Mouse (Mus musculus): Measurements from ENCODE around the gene Ring1. TPM values are rescaled to one million over a fixed set of nuclear protein-coding genes. Genes with fewer than 3 reads are reported as not detected.
"Not testable (repeated sequence)": the region's sequence is repeated elsewhere in the genome, so short reads cannot be mapped to it uniquely, and the experiment has no call there.

Ring1 gene
- polyA plus RNA-seq, 1 experiment: 80.9 TPM

DNA sequence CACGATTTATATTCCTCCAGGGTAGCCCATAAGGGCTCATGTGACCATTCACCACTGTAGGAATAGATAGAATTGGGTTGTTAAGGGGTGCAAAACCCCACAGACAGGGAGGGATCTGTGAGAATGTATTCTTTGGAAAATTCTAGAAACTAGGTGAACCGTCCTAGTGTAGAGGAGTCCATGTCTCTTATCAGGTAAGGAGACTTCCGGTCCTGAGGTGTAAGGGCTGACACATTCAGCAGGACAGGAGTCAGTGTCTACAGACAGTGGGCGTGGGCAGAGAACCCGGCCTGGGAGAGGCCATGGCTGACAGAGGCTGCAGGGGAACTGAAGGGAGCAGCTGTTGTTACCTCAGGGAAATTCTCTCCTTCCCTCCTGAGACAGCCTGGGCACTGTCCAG lies 25.8 kb downstream of the Ring1 start:
- not testable (repeated sequence) for DNase-seq (ENCODE audit: extremely low spot score in 1 of 2, low spot score in 1 of 2)

DNA sequence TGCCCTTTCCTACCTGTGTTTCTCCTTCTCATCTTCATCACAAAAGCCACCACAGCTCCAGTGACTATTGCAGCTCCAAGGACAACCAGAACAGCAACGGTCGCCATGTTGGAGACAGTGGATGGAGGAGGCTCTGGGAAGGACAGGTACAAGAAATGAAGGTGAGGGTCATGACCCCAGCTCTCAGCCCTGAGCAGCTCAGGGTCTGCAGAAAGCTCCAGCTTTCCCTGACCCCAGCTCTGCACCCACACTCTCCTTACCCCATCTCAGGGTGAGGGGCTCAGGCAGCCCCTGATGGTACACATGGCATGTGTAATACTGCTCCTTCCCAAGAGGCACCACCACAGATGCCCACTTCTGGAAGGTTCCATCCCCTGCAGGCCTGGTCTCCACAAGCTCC lies 27.5 kb downstream of the Ring1 start:
- DNase-seq (ENCODE audit: extremely low spot score in 1 of 2, low spot score in 1 of 2): not testable (repeated sequence)

DNA sequence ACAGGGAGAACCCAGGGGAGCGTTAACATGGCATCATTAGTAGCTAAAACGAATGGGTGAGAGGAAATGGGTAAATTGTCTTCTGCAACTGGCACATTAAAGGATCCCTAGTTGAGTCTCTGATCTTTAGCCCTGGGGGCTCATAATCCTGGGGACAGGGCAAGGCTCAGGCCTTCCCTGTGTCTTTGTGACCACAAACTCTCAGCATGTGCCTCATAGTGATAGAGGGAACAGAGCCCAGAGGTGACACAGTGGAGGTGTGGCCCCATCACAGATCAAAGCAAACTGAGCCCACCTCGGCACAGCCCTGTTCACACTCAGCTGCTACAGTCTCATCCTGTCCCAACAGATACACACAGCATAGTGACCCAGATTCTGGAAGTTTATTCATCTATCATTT lies 28.8 kb downstream of the Ring1 start:
- DNase-seq (ENCODE audit: extremely low spot score in 1 of 2, low spot score in 1 of 2): no peak

DNA sequence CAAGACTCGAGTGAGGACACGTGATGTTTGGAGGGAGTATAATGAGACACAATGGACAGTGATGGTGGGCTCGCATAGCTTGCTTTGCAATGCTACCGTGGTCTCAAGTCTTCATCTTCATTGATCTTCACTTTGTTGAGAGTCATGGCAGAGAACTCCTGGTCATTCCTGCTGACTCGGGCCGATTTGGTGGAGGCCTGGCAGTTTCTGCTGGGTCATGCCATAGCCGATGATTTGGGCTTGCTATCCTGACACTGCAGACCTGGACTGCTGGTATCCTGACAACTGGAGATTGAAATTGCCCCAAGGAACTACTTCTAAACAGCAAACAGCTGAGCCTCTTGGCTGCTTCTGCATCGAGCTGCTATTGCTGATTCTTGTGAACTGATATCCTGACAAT lies 29.5 kb downstream of the Ring1 start:
- DNase-seq (ENCODE audit: extremely low spot score in 1 of 2, low spot score in 1 of 2): no peak

DNA sequence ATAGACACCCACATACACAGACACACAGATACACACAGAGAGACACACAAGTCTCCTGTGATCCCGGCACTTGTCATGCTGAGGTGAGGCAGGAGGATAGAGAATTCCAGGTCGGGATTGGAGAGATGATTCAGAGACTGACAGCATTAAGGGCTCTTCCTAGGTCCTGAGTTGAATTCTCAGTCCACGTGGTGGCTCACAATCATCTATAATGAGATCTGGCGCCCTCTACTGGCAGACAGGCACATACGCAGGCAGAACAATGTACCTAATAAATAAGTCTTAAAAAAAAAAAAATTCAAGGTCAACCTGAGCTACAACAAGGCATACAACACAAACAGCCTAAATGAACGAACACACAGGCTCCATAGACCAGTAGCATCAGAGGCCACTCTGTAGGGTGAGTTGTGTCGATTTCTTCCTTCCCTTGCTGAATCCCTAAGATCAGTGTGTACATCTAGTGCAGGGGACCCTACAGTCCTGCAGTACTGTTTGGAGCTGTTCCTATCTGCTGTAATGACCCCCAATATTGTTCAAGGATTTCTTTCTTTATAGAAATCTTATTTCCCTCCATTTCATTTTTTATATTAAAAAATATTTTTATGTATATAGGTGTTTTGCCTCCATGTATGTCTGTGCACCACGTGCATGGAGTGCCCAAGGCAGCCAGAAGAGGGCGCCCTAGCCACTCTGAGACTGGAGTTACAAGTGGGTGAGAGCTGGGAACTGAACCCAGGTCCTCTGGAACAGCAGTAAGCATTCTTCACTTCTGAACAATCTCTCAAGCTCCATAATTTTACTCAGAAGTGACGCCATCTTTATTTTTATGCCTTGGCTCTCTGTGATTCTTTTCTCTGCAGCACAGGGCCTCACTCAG lies 32.5 kb downstream of the Ring1 start:
- peak in 1 of 2 experiments; percentile 73 for DNase-seq (ENCODE audit: extremely low spot score in 1 of 2, low spot score in 1 of 2)

DNA sequence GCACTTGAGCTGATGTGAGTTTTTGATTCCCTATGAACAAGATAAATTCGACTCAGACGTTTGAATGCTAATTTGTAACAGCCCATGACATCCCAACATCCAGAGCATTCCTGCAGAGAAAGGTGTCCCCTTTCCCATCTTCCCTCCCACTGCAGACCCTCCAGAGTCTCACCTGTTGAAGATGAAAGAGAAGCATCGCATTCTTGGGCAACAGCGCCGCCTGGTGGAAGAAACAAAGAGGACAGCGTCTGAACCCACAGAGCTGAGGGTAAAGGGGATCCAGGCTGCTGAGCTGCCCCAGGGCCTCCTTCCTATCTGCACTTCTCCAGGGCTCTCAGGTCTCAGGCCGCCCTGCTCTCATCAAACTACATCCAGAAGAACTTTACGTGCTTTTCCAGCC lies 42.3 kb downstream of the Ring1 start:
- peak in 1 of 2 experiments; percentile 68 for DNase-seq (ENCODE audit: extremely low spot score in 1 of 2, low spot score in 1 of 2)

DNA sequence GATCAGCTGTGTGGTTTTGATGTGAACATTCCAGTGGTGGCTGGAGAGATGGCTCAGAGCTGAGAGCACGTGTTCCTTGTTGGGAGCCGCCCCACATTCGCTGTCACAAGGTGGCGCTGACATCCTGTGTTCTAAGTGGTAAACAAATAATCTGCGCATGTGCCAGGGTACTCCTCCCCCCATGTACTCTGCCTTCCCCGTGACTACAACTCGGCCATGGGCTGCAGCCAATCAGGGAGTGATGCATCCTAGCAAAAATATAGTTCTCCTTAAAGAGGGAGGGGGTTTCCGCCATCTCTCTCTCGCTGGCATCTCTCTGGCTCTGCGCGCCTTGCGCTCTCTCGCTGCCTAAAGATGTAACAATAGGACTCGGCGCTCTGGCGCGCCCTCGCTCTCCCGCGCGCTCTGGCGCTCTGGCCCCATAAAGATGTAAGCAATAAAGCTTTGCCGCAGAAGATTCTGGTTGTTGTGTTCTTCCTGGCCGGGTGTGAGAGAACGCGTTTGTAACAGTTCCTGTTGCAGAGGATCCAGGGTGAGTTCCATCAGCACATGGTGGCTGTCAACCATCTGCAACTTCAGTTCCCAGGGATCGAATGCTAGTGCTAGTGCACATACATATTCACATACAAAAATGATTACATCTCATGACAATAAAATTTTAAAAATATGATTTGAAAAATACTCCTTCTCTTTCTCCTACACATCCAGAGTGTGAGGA lies 43.1 kb downstream of the Ring1 start:
- DNase-seq (ENCODE audit: extremely low spot score in 1 of 2, low spot score in 1 of 2): peak; percentile 91

DNA sequence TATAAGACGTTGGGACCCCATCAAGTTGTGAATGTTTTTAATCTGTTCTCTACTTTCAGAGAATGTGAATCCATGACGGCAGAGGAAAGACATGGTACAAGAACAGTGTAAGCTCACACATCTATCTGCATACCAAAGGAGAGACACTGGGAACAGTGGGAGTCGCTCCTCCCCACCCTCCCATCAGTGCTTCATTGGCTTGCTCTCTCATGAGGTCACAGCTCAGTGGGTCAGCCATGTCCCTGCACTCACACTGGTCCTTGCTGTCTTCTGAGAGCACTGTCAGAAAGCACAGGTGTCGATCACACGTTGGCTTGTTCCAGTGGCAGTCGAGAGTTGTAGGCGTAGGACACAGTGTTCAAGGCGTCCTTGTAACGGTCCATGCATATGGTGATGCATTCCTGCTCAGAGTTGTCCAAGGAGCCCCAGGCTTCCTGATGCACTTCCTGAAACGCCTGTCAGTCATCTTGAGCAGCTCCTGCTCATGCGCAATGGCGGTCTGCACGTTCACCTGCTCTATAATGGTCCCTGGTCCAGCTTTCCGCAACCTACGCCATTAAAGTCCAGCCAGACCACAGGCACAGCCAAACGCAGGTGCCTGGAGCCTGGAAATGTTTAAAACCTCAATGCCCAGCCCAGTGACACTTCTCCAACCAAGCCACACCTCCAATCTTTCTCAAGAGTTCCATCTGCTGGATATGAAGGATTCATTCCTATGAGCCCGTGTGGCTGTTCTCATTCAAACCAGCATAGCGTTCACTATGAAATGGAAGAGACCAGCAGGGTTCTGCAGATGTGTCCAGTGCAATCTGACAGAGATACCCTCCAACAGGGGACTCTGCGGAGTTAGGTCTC lies 44.1 kb downstream of the Ring1 start:
- no peak for DNase-seq (ENCODE audit: extremely low spot score in 1 of 2, low spot score in 1 of 2)

DNA sequence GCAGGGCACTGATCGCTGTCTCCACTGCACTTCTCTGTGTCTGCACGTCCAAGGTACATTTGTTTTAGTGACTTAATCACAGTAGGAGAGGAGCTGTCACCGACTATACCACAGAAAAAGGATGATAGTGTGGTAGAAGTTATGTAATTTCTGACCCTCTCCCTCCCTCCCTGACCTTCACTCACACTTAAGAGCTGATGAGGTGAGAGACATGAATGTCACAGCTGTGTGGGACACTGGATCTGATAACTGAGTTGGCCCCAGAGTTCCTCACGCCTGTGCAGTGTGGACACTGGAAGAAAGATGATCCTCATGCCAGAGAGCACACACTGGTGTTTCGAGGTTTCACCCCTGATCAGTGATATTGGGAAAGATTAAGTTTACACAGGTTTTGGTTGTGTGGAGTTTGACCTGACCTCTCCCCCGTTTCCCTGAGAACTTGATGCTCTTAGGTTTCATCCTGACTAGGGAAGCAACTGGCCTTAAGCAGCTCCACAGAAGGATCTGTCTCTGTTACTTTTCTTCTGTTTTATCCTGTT lies 44.9 kb downstream of the Ring1 start:
- no peak for DNase-seq (ENCODE audit: extremely low spot score in 1 of 2, low spot score in 1 of 2)

DNA sequence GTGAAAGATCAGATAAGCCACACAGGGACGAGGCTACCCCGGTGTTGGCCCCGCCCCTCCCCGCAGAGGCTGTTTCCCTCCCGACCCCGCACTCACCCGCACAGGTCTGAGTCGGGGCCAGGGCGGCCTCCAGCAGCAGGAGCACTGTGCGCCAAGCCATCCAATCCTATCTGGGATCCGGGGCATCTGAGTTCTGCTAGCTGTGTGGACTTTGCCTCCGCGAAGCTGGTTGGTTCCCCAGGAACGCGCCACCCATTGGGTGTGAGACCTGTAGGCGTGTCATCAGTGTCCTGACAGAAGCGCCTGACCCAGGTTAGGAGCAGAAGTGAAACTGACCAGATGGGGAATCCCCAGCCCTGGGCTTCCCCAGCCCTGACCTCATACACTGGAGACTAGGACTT lies 45.8 kb downstream of the Ring1 start:
- no peak for DNase-seq (ENCODE audit: extremely low spot score in 1 of 2, low spot score in 1 of 2)

DNA sequence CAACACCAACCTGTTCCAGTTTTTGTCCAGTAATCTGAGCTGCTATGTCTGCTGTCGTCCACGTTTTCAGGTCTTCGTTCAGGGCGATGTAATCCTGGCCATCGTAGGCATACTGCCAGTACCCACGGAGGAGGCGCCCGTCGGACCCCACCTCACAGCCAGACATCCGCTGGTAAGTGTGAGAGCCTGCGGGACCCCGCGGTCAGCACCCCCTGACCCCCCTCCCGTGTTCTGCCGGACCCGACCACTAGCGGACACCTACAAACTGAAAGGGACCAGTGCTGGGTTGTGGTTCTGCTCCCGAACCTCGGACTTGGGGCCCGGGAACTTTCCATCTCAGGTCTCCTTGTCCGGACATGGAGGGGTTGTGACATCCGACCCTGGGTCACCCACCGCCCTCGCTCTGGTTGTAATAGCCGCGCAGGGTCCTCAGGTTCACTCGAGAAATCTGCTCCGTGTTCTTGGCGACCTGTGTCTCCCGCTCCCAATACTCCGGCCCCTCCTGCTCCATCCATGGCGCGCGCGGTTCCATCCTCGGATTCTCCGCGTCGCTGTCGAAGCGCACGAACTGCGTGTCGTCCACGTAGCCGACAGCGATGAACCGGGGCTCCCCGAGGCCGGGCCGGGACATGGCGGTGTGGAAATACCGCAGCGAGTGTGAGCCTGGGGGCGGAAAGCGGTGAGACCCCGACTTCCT lies 46.5 kb downstream of the Ring1 start:
- no peak for DNase-seq (ENCODE audit: extremely low spot score in 1 of 2, low spot score in 1 of 2)

DNA sequence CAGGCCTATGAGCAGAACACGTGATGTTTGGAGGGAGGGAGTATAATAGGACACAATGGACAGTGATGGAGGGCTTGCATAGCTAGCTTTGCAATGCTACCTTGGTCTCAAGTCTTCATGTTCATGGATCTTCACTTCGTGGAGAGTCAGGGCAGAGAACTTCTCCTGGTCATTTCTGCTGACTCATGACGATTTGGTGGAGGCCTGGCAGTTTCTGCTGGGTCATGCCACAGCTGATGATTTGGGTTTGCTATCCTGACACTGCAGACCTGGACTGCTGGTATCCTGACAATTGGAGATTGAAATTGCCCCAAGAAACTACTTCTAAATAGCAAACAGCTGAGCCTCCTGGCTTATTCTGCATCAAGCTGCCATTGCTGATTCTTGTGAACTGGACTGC lies 50.9 kb downstream of the Ring1 start:
- DNase-seq (ENCODE audit: extremely low spot score in 1 of 2, low spot score in 1 of 2): no peak

DNA sequence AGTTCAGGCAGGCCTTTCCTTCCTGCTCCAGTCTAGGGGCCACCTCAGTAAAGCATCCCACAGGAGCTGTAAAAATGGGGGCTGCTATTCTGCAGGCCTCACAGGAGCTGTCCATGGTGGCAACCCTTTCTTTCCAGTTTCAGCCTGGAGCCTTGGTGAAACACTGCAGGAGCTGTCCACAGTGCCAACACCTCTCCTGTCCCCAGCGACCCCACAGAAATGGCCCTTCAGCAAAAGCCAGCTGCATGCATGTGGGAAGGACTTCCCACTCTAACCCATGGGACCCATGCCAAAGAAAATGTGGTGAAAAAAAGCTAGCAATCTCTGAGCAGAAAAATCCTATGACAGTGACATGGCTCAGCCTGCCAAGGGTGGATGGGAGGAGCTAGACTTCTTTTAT lies 51.8 kb downstream of the Ring1 start:
- DNase-seq (ENCODE audit: extremely low spot score in 1 of 2, low spot score in 1 of 2): no peak

Other genes starting within 250 kb of the Ring1 start
- gene Angptl4, start 242.8 kb downstream of the Ring1 start, polyA plus RNA-seq (2012; rRNA removed): 4.2 and 4.4 TPM in 2 replicates
- 171 and 180 TPM in 2 replicates for gene Kank3, start 214.2 kb downstream of the Ring1 start, polyA plus RNA-seq (2012; rRNA removed)
- gene Rps28, start 200.1 kb downstream of the Ring1 start, polyA plus RNA-seq (2012; rRNA removed): 683 and 811 TPM in 2 replicates
- 316 and 318 TPM in 2 replicates for gene Ndufa7, start 200.1 kb downstream of the Ring1 start, polyA plus RNA-seq (2012; rRNA removed)
- gene Cd320, start 181.6 kb downstream of the Ring1 start, polyA plus RNA-seq (2012; rRNA removed): 30.1 and 31.8 TPM in 2 replicates
- not detected in 2 replicates for gene Gm7029, start 150.8 kb downstream of the Ring1 start, polyA plus RNA-seq (2012; rRNA removed)
- gene Kifc1, start 134.0 kb downstream of the Ring1 start, polyA plus RNA-seq (2012; rRNA removed): 2.5 and 2.6 TPM in 2 replicates
- gene Platr17, start 119.5 kb downstream of the Ring1 start, polyA plus RNA-seq (2012; rRNA removed): 1.3 and 1.5 TPM in 2 replicates
- 26.4 and 27.2 TPM in 2 replicates for gene Daxx, start 115.3 kb downstream of the Ring1 start, polyA plus RNA-seq (2012; rRNA removed)
- gene Tapbp, start 108.8 kb downstream of the Ring1 start, polyA plus RNA-seq (2012; rRNA removed): 25.4 and 28.5 TPM in 2 replicates
- 29.9 and 33.4 TPM in 2 replicates for gene Zbtb22, start 108.8 kb downstream of the Ring1 start, polyA plus RNA-seq (2012; rRNA removed)
- gene Rgl2, start 95.1 kb downstream of the Ring1 start, polyA plus RNA-seq (2012; rRNA removed): 154 and 161 TPM in 2 replicates
- gene Pfdn6, start 84.3 kb downstream of the Ring1 start, polyA plus RNA-seq (2012; rRNA removed): 101 and 130 TPM in 2 replicates
- gene Wdr46, start 84.0 kb downstream of the Ring1 start, polyA plus RNA-seq (2012; rRNA removed): 13.3 and 13.7 TPM in 2 replicates
- 6.9 and 7.5 TPM in 2 replicates for gene B3galt4, start 73.2 kb downstream of the Ring1 start, polyA plus RNA-seq (2012; rRNA removed)
- 69.5 and 70.5 TPM in 2 replicates for gene Vps52, start 68.9 kb downstream of the Ring1 start, polyA plus RNA-seq (2012; rRNA removed)
- 488 and 518 TPM in 2 replicates for gene Rps18, start 68.7 kb downstream of the Ring1 start, polyA plus RNA-seq (2012; rRNA removed)
- 75.5 and 94.5 TPM in 2 replicates for gene H2-K1, start 24.3 kb downstream of the Ring1 start, polyA plus RNA-seq (2012; rRNA removed)
- gene H2-Ke6, start 3.4 kb upstream of the Ring1 start, polyA plus RNA-seq (2012; rRNA removed): 84.6 and 87.2 TPM in 2 replicates
- gene Slc39a7, start 7.0 kb upstream of the Ring1 start, polyA plus RNA-seq (2012; rRNA removed): 101 and 102 TPM in 2 replicates
- gene Rxrb, start 7.1 kb upstream of the Ring1 start, polyA plus RNA-seq (2012; rRNA removed): 69.5 and 79.4 TPM in 2 replicates
- gene Col11a2, start 14.8 kb upstream of the Ring1 start, polyA plus RNA-seq (2012; rRNA removed): 10.0 and 10.7 TPM in 2 replicates
- gene H2-Oa, start 67.7 kb upstream of the Ring1 start, polyA plus RNA-seq (2012; rRNA removed): 1.1 and 1.2 TPM in 2 replicates
- gene H2-DMa, start 94.9 kb upstream of the Ring1 start, polyA plus RNA-seq (2012; rRNA removed): 26.3 and 26.8 TPM in 2 replicates
- gene Brd2, start 98.0 kb upstream of the Ring1 start, polyA plus RNA-seq (2012; rRNA removed): 167 and 194 TPM in 2 replicates
- gene H2-DMb2, start 118.6 kb upstream of the Ring1 start, polyA plus RNA-seq (2012; rRNA removed): 0.99 and 1.1 TPM in 2 replicates
- 3.1 and 3.5 TPM in 2 replicates for gene H2-DMb1, start 128.4 kb upstream of the Ring1 start, polyA plus RNA-seq (2012; rRNA removed)
- gene Tap1, start 162.9 kb upstream of the Ring1 start, polyA plus RNA-seq (2012; rRNA removed): 4.0 and 4.1 TPM in 2 replicates
- 4.5 and 4.7 TPM in 2 replicates for gene Psmb9, start 163.1 kb upstream of the Ring1 start, polyA plus RNA-seq (2012; rRNA removed)
- gene Psmb8, start 173.0 kb upstream of the Ring1 start, polyA plus RNA-seq (2012; rRNA removed): 10.1 and 12.1 TPM in 2 replicates
- 9.1 and 10.1 TPM in 2 replicates for gene Tap2, start 178.8 kb upstream of the Ring1 start, polyA plus RNA-seq (2012; rRNA removed)
- gene H2-Ob, start 214.2 kb upstream of the Ring1 start, polyA plus RNA-seq (2012; rRNA removed): 0.78 and 1.1 TPM in 2 replicates
- gene H2-Ab1, start 233.0 kb upstream of the Ring1 start, polyA plus RNA-seq (2012; rRNA removed): 4.7 and 5.2 TPM in 2 replicates